Mouse (Mus musculus) left cerebral cortex, adult 8-10 months (tissue): Measurements from ENCODE around the gene Tuba8. TPM values are rescaled to one million over a fixed set of nuclear protein-coding genes. Genes with fewer than 3 reads are reported as not detected.

Experiments
- DNase-seq, 2 experiments: peaks; one replicate each; pipeline ENCODE4 v3.0.0; 2022; ENCODE audit warnings: low spot score in 2 of 2
- total RNA-seq, 4 experiments: library from RNA; stranded (reverse); gene quantifications; 2 replicates each; pipeline ENCODE4 v1.2.4; 2022

The Tuba8 gene
- total RNA-seq, 4 experiments from 2014 or later, result 9.2 to 13.6 (median 10.5) TPM

- no peak for DNase-seq
These were observed 16.2 kb downstream of the Tuba8 start for GRCm38 (mm10) chr6:121226744-121227143.

GRCm38 (mm10) chr6:121228421-121228820 lies 17.9 kb downstream of the Tuba8 start:
- DNase-seq, result no peak

GRCm38 (mm10) chr6:121232652-121233051 lies 22.2 kb downstream of the Tuba8 start:
- no peak for DNase-seq

GRCm38 (mm10) chr6:121236386-121236785 lies 25.9 kb downstream of the Tuba8 start:
- no peak for DNase-seq

- DNase-seq, result no peak
These were observed 27.7 kb downstream of the Tuba8 start for GRCm38 (mm10) chr6:121238209-121238608.

GRCm38 (mm10) chr6:121241780-121242179 lies 31.3 kb downstream of the Tuba8 start:
- DNase-seq, result no peak

- DNase-seq, result no peak
These were observed 32.7 kb downstream of the Tuba8 start for GRCm38 (mm10) chr6:121243161-121243560.

- peak; percentile 28 to 45 for DNase-seq
These were observed 34.9 kb downstream of the Tuba8 start, which contains the start of gene Usp18 for GRCm38 (mm10) chr6:121245127-121246036. TSS of gene Usp18 (plus strand) at chr6:121245906.

GRCm38 (mm10) chr6:121246037-121246361 lies 35.5 kb downstream of the Tuba8 start:
- DNase-seq, result no peak

- no peak for DNase-seq
These were observed 39.9 kb downstream of the Tuba8 start for GRCm38 (mm10) chr6:121250406-121250805.

GRCm38 (mm10) chr6:121251256-121251655 lies 40.8 kb downstream of the Tuba8 start:
- no peak for DNase-seq

GRCm38 (mm10) chr6:121260548-121260947 lies 50.1 kb downstream of the Tuba8 start:
- peak; percentile 30 to 62 for DNase-seq

- no peak for DNase-seq
These were observed 50.7 kb downstream of the Tuba8 start for GRCm38 (mm10) chr6:121261233-121261632.

GRCm38 (mm10) chr6:121262004-121262403 lies 51.5 kb downstream of the Tuba8 start:
- no peak for DNase-seq

- no peak for DNase-seq
These were observed 52.0 kb downstream of the Tuba8 start for GRCm38 (mm10) chr6:121262496-121262895.

- no peak for DNase-seq
These were observed 59.7 kb downstream of the Tuba8 start for GRCm38 (mm10) chr6:121270156-121270555.

- DNase-seq, result no peak
These were observed 61.2 kb downstream of the Tuba8 start for GRCm38 (mm10) chr6:121271707-121272074.

- DNase-seq, result peak; percentile 55 to 76
These were observed 61.7 kb downstream of the Tuba8 start for GRCm38 (mm10) chr6:121272075-121272800.

GRCm38 (mm10) chr6:121274356-121274755 lies 63.9 kb downstream of the Tuba8 start:
- DNase-seq, result no peak
